Mouse (Mus musculus) liver, adult 10 weeks (tissue): ENCODE measurements around the gene Xrcc4. TPM values are rescaled to one million over a fixed set of nuclear protein-coding genes. Genes with fewer than 3 reads are reported as not detected.

Experiments
- polyA plus RNA-seq: library from polyadenylated mRNA; stranded (reverse); fragments of 350-450 nt; fragmentation: Illumina TruSeq; extraction: RNeasy Lipid Tissue Mini Kit (QIAGEN cat#74804); gene quantifications from one replicate; pipeline ENCODE4 v1.2.3, GENCODE M21; 2014; ENCODE audit warnings: low read depth, low replicate concordance

The Xrcc4 gene
- 23.3 TPM for polyA plus RNA-seq

GRCm38 (mm10) chr13:90088962-90089824, at the start of gene Xrcc4, which contains the start of gene Tmem167:
Xrcc4 (minus strand) TSS chr13:90089608.
Tmem167 (plus strand) TSS chr13:90089123.

GRCm38 (mm10) chr13:89741766-89742685, 347.4 kb downstream of the Xrcc4 start, which contains the start of gene Vcan:
Vcan (minus strand) TSS chr13:89742509.

Other genes starting within 250 kb of the Xrcc4 start
- 29.0 TPM for gene Tmem167, start 485 bp downstream of the Xrcc4 start, polyA plus RNA-seq